Mouse (Mus musculus): ENCODE measurements around the gene Aqp9. TPM values are rescaled to one million over a fixed set of nuclear protein-coding genes. Genes with fewer than 3 reads are reported as not detected.

Aqp9 gene
- polyA plus RNA-seq (2012; rRNA removed) = 0.99 and 1.0 TPM in 2 replicates

DNA sequence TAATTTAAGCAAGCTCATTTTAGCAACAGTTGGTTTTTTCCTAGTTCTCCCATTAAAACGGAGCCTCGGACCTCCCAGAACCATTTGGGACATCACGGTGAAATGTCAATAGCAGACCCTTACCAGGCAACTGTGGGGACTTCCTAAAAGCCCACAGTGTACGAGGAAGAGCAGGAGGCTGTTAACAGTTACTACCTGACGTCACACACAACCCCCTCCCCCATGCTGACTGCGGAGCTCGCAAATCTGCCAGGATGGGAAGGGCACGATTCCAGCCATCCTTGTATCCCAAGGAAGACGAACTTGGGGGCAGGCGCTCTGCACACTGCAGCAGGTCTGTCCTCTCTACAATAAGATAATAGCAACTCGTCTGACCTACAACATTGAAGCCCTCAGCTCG lies at the start of gene Aqp9:
Gene Aqp9, minus strand, starts transcription at position 172 of the 400 bp plus-strand sequence.
- no peak for DNase-seq (ENCODE audit: low spot score)

DNA sequence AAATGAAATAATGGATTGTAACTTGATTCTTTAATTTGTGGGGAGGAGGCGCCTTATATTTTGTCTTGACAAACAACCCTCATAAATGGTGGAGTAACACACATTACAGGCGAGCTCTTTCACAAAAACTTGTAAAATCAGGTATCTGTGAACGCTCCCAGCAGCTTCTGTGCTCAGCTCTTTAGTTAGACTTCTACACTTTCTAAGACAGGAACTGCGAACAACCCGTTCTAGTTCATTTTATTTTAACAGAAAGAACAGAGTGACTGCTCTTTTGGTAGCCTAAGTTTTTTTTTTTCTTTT lies 49.3 kb upstream of the Aqp9 start:
- DNase-seq (ENCODE audit: low spot score) = no peak

DNA sequence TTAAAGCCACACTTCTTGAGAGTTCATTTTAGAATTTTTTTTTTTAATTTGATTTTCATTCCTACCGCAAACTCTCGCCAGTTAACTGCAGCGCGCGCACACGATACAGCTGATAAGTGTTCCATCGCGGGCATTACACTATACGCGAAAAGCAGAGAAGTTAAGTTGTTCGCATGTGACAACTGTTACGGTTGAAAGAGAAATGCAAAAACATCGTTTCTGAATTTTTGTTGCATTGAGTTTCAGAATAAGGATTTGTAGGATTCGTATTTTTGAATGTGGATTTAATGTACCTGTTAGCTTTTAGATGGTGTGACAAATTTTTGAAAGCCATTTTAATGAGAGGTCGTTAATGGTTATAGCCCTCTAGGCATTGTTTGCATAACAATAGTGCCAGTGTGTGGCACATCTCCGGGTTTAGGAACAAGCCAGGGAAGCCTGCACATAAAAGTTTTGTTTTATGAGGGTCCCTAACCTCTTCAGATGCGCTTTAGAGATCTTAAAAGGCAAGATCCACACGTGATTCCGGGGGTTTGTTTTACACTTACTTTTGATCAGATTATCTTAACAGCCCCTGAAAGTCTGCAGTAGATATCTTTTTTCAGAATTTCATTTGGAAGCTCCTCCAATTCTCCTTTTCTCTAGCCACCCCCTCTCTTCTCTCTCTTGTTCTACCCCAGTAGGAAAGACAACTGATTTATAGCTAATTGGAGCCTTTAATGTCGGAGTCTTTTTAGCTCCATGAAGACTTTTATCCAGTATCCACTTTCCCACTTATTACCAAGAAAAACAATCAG lies 48.7 kb upstream of the Aqp9 start:
- DNase-seq (ENCODE audit: low spot score) = no peak

DNA sequence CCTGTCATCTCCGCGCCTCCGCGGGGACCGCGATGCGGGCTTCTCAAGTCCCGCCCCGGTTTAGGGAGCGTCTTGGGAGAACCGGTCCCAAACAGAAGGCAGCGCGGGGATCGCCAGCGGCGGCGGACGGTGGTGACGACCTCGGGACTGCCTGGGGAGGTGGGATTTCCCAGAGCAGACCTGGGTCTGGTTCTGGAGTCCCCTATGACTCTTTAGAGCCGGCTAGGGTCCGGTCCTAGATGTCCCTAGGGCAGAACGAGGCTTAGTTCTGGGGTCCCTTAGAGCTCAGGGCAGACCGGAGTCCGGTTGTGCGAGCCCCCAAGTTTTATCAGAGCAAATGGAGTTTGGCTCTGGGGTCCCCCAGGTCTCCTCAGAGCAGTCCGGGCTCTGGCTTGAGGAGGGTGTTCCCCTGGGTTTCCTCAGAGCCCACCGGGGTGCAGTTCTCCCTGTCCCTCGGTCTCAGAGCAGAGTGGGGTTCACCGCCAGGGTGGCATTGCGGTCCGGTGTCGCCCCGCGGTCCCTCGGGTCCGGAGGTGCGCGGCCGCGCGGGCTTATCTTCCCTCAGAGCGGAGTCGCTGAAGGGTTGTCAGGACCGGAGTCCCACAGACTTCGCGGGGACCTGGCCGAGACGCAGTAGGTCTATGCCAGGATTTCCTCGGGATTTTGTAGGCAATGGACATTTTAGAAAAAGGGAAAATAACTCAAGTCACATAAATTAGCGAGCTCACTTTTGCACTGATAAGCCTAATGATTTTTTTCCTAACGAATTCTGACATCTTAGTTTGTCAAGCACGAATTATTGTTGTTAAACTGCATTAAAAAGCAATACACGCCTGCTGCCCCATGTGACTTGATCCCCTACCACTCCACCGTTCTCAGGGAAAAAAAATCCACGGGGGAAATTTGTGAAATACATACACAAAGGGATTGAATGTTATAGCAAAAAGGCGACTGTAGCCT lies 47.8 kb upstream of the Aqp9 start:
- DNase-seq (ENCODE audit: low spot score) = peak; percentile 28

DNA sequence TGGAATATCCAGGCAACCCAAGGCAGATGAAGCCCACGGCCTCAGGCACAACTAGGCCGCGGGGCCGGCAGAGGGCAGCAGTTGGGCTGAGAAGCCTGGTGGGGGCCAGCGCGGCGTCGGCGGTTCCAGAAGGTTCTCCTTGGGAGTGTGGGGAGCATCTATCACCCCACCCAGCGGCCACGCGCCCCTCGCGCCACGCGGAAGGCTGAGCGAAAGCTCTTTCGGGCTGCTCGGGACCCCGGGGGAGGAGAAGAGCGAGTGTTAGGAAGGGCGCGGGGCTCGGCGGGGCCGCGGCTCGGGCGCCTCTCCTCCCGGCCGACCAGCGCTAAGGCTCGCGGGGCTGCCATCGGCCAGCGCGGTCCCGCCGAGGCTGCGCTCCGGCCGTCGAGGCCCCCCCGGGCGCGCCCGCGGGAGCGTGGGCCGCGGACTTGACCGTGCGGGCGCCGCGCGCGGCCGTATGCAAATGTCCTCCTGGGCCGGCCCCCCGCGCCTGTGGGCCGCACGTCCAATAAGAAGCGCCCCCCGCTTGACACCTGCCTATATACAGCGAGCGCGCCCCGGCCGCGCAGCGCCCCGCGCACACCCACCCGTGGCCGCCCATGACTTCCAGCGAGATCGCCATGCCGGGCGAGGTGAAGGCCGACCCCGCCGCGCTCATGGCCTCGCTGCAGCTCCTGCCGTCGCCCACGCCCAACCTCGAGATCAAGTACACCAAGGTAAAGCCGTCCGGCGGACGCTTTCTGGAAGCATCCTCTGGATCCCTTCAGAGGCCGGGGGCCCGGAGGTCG lies 47.0 kb upstream of the Aqp9 start, which contains the start of gene Aldh1a2:
Gene Aldh1a2, plus strand, starts transcription at position 542 of the 788 bp plus-strand sequence.
- peak; percentile 44 for DNase-seq (ENCODE audit: low spot score)

DNA sequence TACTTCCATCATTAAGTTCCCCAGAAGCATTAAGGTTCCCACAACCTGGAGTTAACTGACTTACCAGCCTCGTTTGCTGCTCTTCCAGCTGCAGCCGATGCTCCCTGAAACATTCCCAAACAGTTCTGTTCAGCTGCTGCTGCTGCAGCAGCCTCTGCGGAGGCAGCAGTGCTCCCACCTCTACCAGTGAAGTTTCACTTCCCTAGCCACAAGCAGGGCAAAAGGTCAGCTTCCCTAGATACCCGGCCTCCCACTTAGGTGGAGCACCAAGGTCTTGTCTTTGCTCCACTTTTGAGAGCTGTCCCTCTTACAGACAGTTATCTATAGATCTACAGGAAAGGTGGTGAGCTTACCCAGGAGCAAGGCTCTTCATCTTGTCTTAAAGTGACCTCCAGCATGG lies 45.2 kb upstream of the Aqp9 start:
- DNase-seq (ENCODE audit: low spot score) = no peak

DNA sequence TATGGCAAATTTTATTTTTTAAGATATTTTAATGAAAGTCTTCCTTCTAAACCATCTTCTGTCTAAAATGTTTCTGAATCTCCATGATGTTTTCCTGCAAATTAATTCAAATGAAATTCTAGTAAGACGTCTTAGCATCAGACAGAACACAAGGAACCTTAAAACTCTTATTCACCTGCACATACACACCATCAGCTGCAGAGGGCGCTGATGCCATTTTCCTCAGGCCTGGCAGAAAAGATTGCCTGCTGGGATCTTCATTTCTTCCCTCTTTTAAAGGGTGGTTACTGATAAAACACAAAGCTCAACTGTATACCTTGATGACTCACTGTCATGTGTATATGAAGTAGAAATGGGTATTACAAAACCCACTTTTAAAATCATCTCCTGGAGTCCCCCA lies 42.4 kb upstream of the Aqp9 start:
- DNase-seq (ENCODE audit: low spot score) = no peak

DNA sequence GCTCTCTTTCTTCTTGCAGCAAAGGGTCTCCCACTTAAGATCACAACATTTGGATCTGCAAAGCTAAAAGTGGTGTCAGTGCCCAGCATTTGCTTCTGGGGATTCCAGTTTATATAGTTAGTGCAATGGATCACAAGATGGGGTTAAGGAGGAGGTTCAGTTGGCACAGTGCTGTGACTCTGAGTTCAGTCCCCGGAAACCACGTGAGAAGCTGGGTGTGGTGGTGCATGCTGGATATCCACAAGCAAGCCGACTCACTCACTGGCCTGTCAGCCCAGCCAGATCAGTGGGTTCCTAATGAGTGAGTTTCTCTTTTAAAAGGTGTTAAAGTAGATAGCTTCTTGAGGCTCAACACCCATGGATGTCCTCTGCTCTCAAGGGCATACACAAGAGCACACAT lies 40.8 kb upstream of the Aqp9 start:
- DNase-seq (ENCODE audit: low spot score) = no peak

DNA sequence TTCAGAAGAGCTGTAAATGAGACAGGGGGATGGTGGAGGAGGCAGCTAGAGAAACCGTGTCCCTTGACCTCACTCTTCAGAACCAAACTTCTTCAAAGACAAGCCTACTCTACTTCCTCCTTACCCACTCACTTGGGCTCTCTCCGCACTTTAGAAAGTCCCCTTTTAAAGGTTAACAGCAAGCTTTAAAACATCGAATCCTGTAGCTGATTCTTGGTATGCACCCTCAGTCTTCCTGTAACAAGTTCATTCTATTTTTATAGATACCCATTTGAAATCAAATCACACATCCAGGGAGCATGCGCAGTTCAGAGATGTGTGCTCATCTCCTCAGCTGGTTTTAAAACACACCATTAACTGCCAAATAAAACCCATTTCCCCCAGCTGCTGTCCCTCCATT lies 33.8 kb upstream of the Aqp9 start:
- no peak for DNase-seq (ENCODE audit: low spot score)

DNA sequence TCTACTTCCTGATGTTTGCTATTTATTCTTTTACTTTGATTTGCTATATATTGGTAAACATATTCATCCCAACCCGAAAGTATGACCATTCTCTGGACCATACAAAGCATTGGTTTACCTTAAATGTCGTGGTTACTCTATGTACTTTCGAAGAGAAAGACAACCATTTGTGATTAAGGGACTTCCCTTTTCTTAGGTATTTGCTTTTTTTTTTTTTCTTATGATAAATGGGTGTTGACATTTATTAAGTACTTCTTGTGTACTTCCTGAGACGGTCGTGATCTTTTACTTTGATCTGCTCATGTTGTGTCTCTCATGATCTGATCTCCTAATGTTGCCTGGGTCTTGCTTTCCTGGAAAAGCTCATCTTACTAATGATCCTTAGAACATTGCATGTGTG lies 30.3 kb upstream of the Aqp9 start:
- DNase-seq (ENCODE audit: low spot score) = no peak

DNA sequence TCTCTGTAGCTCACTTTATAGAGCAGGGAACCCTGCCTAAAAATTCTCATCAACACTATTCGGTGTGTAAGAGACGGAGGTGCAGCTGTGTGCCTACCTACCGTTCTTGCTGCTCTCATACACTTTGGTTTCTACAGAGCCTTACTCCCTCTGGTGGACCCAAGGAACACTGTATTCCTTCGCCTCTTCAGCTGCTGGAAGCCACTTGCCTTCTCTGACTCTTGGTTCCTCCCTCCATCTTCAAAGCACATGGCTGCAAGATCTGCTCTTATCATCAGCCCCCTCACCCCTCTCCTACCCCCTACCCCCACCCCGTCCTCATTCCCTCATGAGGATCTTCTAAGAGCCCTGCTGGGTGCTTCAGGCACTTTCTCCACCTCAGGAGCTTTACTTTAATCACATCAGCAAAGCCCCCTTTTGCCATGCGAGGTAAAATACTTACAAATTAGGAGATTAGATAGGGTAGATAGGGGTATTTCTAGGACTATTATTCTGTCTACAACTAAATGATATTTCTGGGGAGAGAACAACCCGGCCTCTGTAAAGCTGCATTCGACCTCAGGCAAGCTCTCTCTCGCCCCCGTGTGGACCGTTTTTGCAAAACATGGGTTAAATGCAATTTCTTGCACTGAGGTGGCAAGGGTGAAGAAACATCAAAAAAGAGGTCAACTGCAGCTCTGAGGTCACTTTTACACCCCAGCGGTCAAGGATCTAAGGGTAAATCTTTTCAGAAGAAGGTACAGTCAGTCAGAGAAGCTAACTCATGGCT lies 20.3 kb upstream of the Aqp9 start:
- peak; percentile 42 for DNase-seq (ENCODE audit: low spot score)

DNA sequence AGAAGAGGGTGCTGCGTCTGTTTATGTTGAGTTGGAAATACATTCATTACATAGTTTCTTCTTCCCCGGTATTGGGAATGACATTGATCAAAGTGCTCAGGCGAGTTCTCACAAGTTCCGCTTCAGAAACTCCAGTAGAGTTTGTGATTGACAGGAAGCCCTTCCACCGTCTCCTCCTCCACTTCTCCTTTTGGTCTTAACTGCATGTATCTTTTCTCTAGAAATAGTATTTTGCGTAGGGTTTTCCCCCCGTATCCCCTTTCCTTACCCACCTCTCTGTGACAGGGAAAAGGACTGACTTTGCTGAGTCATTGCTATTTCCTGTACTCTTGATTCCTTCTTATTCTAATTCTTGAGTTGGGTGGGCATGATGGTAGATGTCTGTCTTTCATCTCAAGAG lies 18.9 kb upstream of the Aqp9 start:
- no peak for DNase-seq (ENCODE audit: low spot score)

DNA sequence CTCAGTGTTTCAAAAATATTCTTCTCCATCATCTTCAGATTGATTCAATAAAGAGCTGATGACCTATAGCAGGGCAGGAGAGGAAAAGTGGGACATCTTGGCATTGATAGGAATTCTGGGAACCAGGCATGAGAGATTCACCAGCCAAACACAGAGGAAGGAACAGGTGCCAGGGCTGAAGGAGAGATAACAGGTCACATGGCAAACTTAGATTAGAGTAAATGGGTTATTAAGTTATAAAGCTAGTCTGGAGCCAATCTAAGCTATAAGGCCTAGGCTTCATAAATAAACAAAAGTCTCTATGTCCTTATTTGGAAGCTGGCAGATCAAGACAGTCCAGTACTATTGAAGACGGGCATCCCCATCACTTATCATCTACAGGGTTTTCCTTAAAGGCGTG lies 17.3 kb upstream of the Aqp9 start:
- no peak for DNase-seq (ENCODE audit: low spot score)

DNA sequence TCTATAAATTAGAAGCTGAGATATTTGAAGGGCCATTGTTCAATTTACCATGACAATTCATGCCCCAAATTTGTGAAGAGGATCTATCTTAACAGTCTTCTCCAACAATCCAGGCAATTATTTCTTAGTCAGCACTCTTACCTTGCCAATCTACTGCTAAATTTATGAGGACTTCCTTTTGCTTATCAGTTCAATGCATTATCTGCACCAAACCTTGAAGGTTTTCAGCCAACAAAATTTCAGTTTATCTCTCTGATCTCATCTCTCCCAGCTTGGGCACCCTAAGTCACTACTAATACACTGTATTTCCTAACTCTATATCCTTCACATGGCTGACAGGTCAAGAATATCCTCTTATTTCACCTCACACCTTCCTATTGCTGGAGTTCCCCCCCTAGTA lies 16.8 kb upstream of the Aqp9 start:
- DNase-seq (ENCODE audit: low spot score) = no peak

DNA sequence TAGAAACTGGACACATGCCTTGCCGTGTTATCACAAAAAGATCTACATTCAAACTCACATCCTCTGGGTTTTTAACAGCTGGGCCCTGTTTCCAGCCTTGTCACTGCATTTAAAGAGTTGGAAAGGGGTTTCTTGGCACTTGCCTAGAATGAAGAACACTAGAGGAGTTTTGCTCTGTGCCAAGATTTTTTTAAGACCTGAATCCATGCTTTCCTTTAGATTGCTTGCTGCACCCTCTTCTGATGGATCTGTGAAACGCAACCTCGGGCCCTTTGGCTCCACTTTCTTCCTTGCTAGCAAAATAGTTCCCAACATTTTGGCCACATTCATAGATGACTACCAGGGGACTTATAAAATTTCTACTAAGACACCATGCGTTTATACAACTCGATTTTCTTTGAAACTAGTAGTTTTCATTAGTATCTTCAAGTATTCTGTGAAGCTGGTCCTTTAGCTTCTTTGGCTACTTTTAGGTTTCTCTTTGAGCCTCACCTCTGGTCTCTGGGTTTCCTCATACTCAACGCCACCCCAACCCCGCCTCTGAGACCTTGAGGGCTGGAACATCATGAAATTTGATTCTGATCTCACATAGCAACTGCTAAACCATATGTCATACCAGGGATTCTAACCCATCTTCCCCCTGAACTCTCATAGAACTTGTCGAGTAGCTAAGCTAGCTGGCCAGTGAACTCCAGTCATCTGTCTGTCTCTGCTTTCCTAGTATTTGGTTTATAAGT lies 11.7 kb upstream of the Aqp9 start:
- no peak for DNase-seq (ENCODE audit: low spot score)

DNA sequence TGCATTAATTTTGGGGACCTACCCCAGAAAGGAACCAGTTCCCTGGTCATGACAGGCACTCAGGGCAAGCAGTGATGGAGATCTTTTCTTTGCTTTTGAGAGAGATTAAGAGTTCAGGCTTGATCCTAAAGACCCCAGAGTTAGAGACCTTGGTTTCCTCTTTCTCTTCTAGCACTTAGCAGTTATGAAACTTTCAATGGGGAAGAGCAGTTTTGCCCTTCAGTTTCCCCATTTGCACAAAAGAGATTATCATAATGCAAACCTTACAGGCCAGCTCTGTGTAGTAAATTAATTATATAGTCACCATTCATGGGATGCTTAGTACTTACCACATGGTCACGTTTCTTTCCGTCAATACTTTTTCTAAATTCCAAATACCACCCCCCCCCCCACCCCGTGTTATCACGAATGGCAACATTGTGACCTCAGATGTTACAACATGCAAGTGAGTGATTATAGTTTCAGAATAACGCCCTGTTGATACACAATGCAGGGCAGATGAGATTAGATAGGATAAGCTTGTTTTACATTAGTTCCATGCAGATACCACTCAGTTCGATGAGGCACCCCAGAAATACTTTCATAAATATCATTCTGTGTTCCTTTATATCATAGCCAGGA lies 10.9 kb upstream of the Aqp9 start:
- DNase-seq (ENCODE audit: low spot score) = no peak

DNA sequence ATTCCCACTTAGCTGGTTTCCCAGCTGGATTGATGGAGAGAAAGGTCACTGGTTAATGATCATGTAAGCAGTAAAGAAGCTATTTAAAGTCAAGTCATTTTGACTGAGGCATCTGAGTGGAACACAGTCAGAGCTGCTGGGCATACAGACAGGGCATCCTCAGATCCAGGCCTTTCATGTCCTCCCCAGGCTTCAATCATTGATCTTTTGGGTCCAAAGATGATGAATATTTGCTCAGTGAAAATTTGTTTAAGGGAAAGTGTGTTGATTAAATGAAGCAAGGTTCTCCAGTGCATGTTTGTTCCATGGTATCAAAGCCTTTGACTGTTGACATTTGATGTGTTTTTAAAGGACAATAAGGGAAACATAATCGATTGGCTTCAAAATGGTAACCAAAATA lies 7.2 kb upstream of the Aqp9 start:
- no peak for DNase-seq (ENCODE audit: low spot score)

DNA sequence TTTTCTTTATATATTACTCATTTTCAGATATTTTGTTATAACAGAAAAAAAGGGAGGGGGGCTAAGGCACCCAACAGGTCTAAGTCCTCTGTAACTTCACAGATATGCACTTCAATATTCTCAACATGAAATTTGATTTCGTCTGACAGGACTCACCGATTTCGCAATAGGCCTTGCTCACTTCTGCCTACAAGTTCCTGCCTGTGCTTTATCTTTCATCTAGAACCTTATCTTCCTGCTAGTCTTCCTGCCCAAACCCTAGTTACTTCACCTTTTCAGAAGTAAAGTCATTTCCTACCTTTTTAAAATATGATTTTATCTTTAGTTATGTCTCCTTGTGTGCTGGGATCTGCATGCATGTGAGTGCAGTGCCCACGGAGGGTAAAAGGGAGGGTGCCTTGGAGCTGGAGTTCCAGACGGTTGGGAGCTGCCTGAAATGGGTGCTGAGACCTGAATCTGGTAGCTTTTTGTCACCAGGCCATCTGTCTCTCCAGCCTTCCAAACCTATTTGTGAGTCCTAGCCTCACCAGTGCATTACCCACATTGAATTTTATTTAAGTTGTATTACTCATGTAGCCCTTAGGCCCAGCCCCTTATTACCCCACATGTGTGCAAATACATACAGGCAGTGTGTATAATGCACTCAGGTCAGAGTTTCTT lies 6.0 kb upstream of the Aqp9 start:
- DNase-seq (ENCODE audit: low spot score) = no peak

DNA sequence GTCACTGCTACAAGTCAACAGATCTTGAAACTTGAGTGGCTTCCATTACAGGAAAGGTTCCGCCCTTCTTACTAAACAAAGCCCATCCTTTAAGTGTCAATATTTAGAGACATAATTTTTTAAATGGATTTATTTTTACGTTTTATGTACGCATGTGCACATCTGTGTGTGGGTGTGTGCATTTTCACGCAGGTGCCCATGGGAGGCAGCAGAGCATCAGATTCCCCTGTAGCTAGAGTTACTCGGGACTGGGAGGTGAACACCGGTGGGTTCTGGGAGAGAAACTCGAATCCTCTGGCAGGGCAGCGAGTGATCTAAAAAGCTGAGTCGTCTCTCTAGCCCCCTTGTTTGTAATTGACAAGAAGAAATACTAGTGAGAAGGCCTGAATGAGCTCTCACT lies 5.1 kb upstream of the Aqp9 start:
- DNase-seq (ENCODE audit: low spot score) = no peak
